Mouse (Mus musculus) hindbrain, postnatal 0 days (tissue): ENCODE data around the gene Akap7. TPM values are rescaled to one million over a fixed set of nuclear protein-coding genes. Genes with fewer than 3 reads are reported as not detected.

Experiments used
- ATAC-seq: fragments of 200-750 bp; cut with Nextera tagmentation; 2 replicates; pipeline ENCODE4 v1.8.0; 2017; ENCODE audit warnings: mild to moderate bottlenecking, moderate TSS enrichment, moderate library complexity
- DNase-seq: peaks from one replicate; pipeline ENCODE4 v3.0.0-alpha.2; 2015; ENCODE audit warnings: low spot score
- H3K27ac ChIP-seq: fragments of 300-500 bp; sonication (generic); 2 replicates; pipeline ENCODE4 v1.5.1; 2014; ENCODE audit warnings: mild to moderate bottlenecking
- H3K27me3 ChIP-seq: fragments of 300-500 bp; sonication (generic); 2 replicates; pipeline ENCODE4 v1.6.1; 2014; ENCODE audit warnings: low read length, mixed read lengths; ENCODE audit not compliant: insufficient read depth
- H3K36me3 ChIP-seq: fragments of 300-500 bp; sonication (generic); 2 replicates; pipeline ENCODE4 v1.6.1; 2014; ENCODE audit warnings: low read length, mixed read lengths; ENCODE audit not compliant: insufficient read depth
- H3K4me1 ChIP-seq: fragments of 300-500 bp; sonication (generic); 2 replicates; pipeline ENCODE4 v1.6.1; 2014; ENCODE audit warnings: antibody characterized with exemption, low read length, mixed read lengths; ENCODE audit not compliant: insufficient read depth
- H3K4me2 ChIP-seq: fragments of 300-500 bp; sonication (generic); 2 replicates; pipeline ENCODE4 v1.6.1; 2014; ENCODE audit warnings: low read depth, mild to moderate bottlenecking, low read length, moderate library complexity, mixed read lengths
- H3K4me3 ChIP-seq: fragments of 300-500 bp; sonication (generic); 2 replicates; pipeline ENCODE4 v1.5.1; 2014; ENCODE audit warnings: low read length
- H3K9ac ChIP-seq: fragments of 300-500 bp; sonication (generic); replicated peaks from 2 replicates; pipeline ENCODE4 v1.6.1; 2014; ENCODE audit warnings: mild to moderate bottlenecking, low read length, moderate library complexity, mixed read lengths
- H3K9me3 ChIP-seq: fragments of 300-500 bp; sonication (generic); 2 replicates; pipeline ENCODE4 v1.6.1; 2016; ENCODE audit warnings: low read length, mixed read lengths
- CTCF ChIP-seq: IDR thresholded peaks from 2 replicates; pipeline ENCODE4 v1.5.1; 2016; ENCODE audit warnings: antibody characterized with exemption, control low read depth, low read depth
- WGBS: fragments of 180-500 bp; shearing (Covaris S2); extraction: QIAGEN DNeasy Blood & Tissue Kit; methylation state at CpG from one replicate; pipeline ENCODE4 v1.1.7; 2014; 5-methylcytosine and 5-hydroxymethylcytosine counted together
- polyA plus RNA-seq: library from polyadenylated mRNA; unstranded; fragments of >200 nt; fragmentation: Nextera tagmentation; extraction: Ambion mirVana; gene quantifications from 2 replicates; pipeline ENCODE4 v1.2.1, GENCODE M21; 2015
- total RNA-seq: library from RNA; depleted of rRNA; stranded (reverse); fragments of >200 nt; gene quantifications from 2 replicates; pipeline ENCODE4 v1.2.3, GENCODE M21; 2014

Gene Akap7
- total and polyA plus RNA-seq, 2 experiments from 2014 or later, result 78.0 to 84.0 TPM

GRCm38 (mm10) chr10:25185691-25186090 is 122.0 kb downstream of the Akap7 start:
- Histone ChIP-seq H3K4me1 (no peaks in the 10 kb centered on the region), H3K9me3 (no peaks in the 10 kb centered on the region), H3K9ac (no peak overlapping the region), H3K4me3 (no peak overlapping the region), H3K27ac (no peak overlapping the region), H3K4me2 (no peak overlapping the region), H3K36me3 (no peaks in the 10 kb centered on the region), H3K27me3 (no peaks in the 10 kb centered on the region)
- no peak for DNase-seq
- WGBS, result 87% methylated on average over 4 of the region's 4 CpGs
- ATAC-seq, result no peak
- TF ChIP-seq CTCF, result no peak

DNA sequence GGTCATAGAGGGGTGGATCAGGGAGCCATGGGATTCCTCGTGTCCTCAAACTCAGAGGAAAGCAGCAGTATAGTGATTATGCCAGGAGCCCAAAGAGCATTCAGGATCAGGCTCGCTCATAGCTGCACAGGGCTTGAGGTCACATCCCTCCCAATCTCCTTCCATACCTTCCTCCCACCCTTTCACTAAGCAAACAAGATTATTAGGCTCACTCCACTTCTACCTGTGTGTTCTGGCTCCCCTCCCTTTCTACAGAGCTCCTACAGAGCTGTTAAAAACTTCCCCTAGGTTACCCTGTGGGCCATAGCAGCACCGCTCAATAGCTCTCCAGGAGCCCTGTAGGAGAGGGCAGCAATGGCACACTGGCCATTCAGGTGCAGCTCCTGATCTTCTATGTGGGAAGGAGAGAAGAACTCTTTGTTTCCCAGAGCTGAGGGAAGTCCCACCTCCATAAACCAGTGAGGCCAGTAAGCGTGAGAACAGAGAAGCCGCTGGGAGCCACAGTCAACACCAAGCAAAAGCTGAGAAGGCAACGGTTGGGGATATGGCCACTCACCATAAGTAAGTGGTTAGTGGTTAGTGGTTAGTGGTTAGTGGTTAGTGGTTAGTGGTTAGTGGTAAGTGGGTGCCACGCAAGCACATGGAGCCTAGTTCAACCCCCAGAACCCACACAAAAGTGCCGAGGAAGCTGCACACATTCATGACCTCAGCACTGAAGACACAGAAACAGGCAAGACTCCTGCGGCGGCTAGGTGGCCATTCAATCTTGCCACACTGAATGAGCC is 122.7 kb downstream of the Akap7 start:
- no peaks in the 10 kb centered on the region for H3K36me3 ChIP-seq
- DNase-seq (no peak), ATAC-seq (no peak)
- 81% methylated on average over 10 of the region's 10 CpGs for WGBS
- no peaks in the 10 kb centered on the region for H3K27me3 ChIP-seq
- no peak overlapping the region for H3K4me3 ChIP-seq
- H3K9me3 ChIP-seq, result no peaks in the 10 kb centered on the region
- H3K4me1 ChIP-seq, result no peaks in the 10 kb centered on the region
- H3K9ac ChIP-seq, result no peak overlapping the region
- TF ChIP-seq CTCF, result no peak
- no peak overlapping the region for H3K27ac ChIP-seq
- no peak overlapping the region for H3K4me2 ChIP-seq

GRCm38 (mm10) chr10:25183271-25183670 is 124.4 kb downstream of the Akap7 start:
- Histone ChIP-seq H3K27ac (no peak overlapping the region), H3K36me3 (no peaks in the 10 kb centered on the region), H3K9ac (no peak overlapping the region), H3K4me1 (no peaks in the 10 kb centered on the region), H3K4me2 (no peak overlapping the region), H3K4me3 (no peak overlapping the region), H3K9me3 (no peaks in the 10 kb centered on the region), H3K27me3 (no peaks in the 10 kb centered on the region)
- WGBS, result 96% methylated on average over 6 of the region's 6 CpGs
- TF ChIP-seq CTCF, result no peak
- ATAC-seq (no peak), DNase-seq (no peak)

DNA sequence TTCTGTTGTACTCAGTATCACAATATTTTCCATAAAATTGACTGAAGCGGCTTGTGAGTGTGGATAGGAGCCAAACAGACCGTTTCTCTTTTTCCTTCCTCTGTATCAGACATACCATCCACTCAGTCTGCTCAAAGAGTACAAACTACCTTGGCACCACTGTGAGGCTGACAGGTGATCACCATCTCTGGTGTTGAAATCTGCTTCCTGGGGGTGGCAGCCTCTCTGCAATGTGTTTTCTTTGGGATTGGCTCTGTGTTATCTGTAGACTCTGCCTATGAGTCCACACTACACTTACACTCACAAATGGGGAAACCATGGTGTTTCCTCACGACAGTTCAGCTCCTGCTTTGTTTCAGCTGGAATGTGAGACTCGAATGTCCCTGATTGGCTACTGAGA is 128.6 kb downstream of the Akap7 start:
- H3K4me2 ChIP-seq, result no peak overlapping the region
- H3K4me1 ChIP-seq, result no peaks in the 10 kb centered on the region
- DNase-seq (no peak), ATAC-seq (no peak)
- no peak for TF ChIP-seq CTCF
- H3K27me3 ChIP-seq, result no peaks in the 10 kb centered on the region
- H3K36me3 ChIP-seq, result no peaks in the 10 kb centered on the region
- H3K27ac ChIP-seq, result no peak overlapping the region
- H3K4me3 ChIP-seq, result no peak overlapping the region
- no peak overlapping the region for H3K9ac ChIP-seq
- no peaks in the 10 kb centered on the region for H3K9me3 ChIP-seq
- WGBS, result 83% methylated on average over 4 of the region's 4 CpGs

DNA sequence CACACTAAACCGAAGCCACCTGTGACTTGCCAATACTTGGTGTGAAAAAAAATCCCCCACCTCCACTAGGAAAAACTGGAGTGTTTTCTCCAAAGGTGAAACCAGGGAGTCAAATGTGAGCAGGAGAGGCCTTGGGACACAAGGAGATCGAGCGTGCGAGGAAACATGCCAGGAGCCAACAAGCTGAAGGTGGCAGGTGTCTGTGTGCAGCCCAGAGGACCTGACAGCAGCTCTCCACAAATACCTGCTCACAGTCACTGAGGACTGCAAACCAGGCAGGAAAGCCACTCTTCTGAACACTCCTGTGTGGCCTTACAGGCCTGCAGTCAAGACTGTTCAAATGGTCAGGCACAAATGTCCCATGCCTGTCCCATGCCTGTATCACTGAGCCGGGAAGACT is 130.4 kb downstream of the Akap7 start:
- Histone ChIP-seq H3K4me2 (no peak overlapping the region), H3K9ac (no peak overlapping the region), H3K4me3 (no peak overlapping the region), H3K27ac (no peak overlapping the region), H3K27me3 (no peaks in the 10 kb centered on the region), H3K36me3 (no peaks in the 10 kb centered on the region), H3K9me3 (no peaks in the 10 kb centered on the region), H3K4me1 (no peaks in the 10 kb centered on the region)
- WGBS, result 95% methylated on average over 5 of the region's 5 CpGs
- ATAC-seq (no peak), DNase-seq (no peak)
- TF ChIP-seq CTCF, result no peak

DNA sequence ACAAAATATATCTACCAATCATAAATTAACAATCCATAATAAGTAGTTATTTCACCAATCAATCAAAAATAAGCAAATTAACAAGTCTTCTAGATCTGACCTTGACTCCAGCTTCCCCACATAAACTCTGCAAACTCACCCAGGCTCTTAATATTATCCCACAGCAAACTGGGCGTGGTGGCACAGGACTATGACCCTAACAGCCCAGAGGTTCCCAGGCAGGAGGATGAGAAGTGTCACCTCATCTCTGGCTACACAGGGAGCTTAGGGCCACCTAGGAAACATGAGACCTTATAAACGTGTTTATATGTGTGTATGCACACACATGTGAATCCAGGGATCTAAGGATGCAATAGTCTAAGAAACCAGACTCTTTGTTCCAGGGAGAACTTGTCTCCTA is 132.8 kb downstream of the Akap7 start:
- DNase-seq, result no peak
- no peak for TF ChIP-seq CTCF
- no peaks in the 10 kb centered on the region for H3K4me1 ChIP-seq
- H3K9ac ChIP-seq, result no peak overlapping the region
- no peak overlapping the region for H3K4me2 ChIP-seq
- no peak for ATAC-seq
- H3K4me3 ChIP-seq, result no peak overlapping the region
- no peaks in the 10 kb centered on the region for H3K27me3 ChIP-seq
- WGBS, result 78% methylated on average over 2 of the region's 2 CpGs
- H3K27ac ChIP-seq, result no peak overlapping the region
- no peaks in the 10 kb centered on the region for H3K36me3 ChIP-seq
- no peaks in the 10 kb centered on the region for H3K9me3 ChIP-seq
